Mouse (Mus musculus) mouse trophoblast stem cell (cell line): ENCODE results near the gene Peak1.

Experiments
- in situ Hi-C, 2 experiments: fragments of 300-500 bp; cut with MseI, MboI; formaldehyde crosslinking; loops; 2 replicates in 1 of 2; 3 replicates in 1 of 2; pipeline ENCODE4 v1.15.1; 2025

Peak1 gene

DNA sequence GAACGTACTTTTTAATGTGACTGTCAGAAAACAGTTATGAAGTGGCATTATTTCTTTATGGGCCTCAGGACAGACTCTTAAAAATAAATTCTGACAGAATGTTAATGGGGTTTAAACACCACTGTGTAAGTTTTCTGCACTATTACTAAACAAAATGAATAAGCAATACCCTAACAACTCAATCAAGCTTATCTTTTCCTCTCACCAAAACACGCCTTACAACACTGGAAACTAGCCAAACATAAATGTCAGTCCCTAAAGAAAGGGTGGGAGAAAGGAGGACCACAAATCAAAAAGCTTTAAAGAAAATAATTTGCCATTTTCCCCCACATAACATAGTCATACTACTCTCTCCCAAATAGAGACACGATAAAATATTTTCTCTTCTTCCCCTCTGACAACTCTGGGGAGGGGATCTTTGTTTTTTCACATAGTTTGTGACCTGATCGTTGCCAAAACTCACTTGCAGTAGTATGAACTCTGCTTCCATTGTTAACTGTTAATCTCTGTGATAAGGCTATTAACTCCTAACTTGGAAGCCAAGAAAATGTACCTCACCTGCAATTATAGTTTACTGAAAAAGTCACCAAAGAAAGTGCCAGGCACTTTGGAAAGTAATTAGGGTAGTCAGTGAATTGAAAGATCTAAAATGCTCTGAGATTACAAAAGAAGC is 1.8 kb downstream of the Peak1 start:
- in situ Hi-C loops, result no loop called here

DNA sequence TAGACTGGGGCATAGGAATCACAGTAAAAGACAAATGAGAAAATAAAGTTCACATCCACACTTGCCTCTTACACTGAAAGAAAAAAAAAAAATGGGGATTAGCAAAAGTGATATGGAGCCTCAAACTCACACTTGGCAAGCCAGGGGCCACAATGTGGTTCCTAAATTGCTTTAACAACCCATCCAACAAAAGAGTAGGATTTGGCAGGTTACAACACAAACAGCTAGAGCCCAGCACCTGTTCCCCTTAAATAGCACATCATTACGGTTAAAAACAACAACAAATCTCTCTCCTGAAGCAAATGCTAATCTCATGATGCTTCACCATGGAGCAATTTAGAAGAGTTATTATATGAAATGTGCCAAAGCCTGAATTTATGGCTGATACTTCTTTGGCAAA is 2.5 kb downstream of the Peak1 start:
- in situ Hi-C loops, result no loop called here

DNA sequence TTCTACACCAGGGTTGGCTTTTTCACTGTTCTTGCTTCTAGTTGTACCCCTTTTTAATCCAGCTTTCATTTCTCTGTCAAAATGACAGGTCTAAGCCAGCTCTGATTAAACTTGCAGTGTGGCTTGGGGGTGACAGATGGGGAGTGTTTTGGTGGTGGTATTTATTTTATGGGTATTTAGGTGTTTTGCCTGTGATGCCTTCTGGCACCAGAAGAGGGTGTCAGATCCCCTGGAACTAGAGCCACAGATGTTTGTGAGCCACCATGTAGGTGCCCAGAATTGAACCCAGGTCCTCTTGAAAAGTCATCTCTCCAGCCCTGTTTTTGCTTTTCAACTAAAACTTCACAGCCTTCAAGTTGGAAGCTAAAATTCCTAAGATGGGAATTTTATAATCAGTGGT is 3.5 kb downstream of the Peak1 start:
- in situ Hi-C loops, result no loop called here

DNA sequence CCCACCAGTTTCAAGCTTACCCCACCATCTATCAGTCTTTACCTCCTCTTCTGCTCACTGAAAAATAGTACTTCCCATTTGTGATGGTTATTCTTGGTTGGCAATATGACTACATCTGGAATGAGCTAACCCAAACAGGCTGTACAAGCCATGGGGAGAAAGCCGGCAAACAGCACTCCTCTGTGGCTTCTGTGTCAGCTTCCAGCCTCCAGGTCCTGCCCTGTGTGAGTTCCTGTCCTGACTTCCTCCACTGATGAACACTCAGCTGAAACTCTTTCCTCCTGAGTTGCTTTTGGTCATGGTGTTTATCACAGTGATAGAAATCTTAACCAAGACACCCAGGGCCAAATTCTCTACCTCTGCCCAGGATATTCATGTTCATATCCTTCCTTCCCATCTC is 5.2 kb downstream of the Peak1 start:
- in situ Hi-C loops, result no loop called here

DNA sequence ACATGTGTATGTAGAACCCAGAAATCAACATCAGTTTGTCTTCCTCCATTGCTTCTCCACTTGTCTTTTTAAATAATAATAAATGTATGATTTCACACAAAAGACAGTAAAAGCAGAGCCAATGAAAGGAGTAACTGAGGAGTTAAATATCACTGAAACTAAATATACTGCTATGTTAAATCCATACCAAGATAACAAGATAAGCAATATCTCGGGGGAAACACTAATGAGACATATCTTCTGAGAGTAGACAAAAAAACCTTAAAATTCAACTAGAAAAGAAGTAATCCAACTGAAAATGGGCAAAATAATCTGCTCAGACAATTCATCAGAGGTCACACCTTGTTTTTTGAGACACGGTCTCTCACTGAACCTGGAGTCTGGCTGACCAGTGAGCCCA is 7.9 kb downstream of the Peak1 start:
- in situ Hi-C loops, result no loop called here

DNA sequence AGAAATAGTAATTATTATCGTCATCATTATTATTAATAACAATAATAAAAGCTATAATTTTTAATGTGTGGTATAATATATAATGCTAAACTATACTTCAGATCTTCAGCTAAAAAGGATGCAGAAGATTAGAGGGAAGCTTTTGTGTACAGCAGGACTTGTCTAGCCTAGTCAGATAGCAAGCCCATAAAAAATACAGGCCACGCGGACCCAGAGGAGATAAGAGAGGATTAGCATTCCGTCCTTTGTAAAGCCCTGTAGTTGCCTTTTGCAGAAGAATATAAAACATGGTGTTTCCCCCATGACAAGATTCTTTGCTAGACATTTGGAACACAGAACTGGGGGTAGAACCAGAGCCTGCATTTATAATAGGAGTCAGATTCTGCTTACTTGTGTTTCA is 13.2 kb downstream of the Peak1 start:
- in situ Hi-C loops, result no loop called here

DNA sequence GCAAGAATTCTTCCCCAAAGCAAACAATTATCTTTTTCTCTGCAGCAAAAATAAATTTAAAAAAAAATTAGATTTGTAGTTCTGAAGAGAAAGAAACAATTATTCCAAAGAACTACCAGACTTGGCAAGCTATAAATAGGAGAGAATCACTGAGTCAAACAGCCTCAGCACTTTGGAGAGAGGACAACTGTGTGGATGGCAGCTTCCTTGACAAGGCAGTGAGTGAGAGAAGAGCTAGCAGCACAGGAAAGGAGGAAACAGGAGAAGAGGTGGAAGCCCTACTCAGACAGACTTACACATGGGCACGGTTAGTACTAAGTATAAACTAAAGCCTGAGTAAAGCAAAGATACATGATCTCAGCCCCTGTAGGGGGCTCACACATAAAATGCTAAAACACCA is 21.6 kb downstream of the Peak1 start:
- in situ Hi-C loops, result no loop called here

DNA sequence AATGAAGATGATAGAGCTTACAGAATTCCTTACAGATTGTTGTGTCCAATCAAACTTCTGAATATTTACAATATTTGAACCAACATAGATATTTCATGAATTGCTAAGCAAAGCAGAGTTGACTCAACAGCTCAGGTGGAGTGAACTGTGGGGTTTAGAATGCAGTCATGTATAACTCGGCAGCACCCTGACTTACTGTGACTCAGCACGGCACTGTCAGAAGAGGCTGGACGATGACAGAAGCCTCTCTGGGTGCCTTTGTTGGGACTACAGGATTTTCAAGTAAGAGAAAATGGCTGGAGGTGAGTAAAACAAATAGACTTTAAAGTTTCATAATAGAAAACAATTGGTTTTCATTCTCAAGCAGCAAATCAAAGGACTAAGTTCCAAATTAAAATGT is 25.0 kb downstream of the Peak1 start:
- in situ Hi-C loops, result no loop called here

DNA sequence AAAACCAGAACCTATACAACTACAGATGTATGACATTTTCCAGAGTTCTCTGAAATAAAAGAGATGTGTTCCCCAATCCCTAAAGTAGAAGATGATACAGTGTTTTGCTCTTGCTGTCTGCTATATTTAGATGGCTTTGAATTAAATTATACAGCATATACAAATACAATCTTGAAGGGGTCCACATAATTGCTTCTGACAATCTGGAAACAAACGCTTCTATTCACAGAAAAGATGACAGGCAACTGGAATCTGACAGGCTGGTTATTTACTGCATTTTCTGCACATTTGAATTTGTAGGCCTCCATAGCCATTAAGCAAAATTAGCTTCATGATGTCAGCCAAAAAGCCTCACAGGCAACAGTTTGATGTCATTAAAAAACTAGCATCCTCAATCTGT is 35.1 kb downstream of the Peak1 start:
- in situ Hi-C loops, result no loop called here

DNA sequence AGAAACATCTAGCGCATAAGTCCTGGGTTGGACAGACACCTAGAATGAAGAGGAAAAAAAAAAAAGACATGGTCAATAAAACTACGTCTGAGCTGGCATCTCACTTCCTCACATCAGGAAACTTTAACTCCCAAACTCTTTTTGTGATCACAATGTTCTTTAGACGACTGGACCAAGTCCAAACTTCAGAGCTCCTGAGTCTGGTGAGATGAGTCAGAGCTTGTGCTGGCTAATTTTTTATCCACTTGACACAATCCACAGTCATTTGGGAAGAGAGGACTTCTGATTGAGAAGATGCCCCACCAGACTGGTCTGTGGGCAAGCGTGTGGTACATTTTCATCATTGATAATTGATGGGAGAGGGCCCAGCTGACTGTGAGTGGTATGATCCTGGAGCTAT is 43.5 kb downstream of the Peak1 start:
- in situ Hi-C loops, result no loop called here

DNA sequence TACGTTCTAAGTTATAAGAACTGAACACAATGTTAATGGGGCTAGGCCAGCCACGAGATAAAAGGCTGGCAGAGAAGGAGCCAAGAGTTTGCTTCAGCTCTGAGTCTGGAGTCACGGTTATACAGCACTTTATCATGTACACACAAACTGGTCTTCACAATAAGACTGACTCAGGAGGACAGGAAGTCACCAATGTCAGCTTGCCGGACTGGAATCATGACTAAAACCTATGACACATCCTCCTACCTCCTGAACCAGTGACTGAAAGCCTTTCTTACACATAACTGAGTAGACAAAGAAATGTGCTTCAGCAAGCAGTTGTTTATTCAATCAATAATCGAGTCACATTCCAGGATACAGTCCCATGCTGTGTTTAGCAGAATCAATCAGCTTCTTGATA is 47.2 kb downstream of the Peak1 start:
- in situ Hi-C loops, result no loop called here

DNA sequence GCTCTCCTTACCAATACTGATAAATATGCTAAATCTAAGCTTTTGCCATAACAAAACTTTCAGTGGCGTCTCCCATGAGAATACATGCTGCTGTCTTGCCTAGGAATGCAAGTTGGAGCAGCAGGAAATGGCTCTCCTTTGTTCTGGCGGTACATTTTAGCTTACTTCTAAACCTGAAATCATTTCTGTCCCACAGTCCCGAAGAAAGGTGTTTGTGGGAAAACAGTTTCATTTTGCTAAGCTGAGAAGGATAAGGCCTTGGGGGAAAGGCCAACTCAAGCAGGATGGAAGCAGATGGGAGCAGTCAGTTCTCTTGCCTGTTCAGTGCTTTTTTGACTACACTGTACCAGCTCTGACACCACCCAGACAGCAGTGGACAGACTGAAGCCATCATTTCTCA is 49.1 kb downstream of the Peak1 start:
- in situ Hi-C loops, result no loop called here

DNA sequence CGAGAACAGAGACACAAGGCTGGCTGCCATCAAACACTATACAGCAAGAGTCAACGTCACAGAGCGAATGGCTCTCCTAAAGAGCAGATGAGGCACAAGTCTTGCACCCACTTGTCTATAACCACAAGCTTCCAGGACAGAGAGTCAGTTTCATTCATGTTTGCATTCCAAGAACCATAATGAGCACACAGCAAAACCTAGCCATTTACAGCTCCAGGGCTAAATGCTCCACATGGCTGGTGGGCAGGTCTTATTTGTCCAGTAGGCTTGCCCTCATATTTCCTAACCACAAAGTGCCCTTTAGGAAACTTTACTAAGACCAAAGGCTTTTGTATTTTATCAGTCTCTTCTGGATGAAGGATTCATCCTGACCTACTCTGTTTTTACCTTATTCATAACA is 54.6 kb downstream of the Peak1 start:
- in situ Hi-C loops, result no loop called here

DNA sequence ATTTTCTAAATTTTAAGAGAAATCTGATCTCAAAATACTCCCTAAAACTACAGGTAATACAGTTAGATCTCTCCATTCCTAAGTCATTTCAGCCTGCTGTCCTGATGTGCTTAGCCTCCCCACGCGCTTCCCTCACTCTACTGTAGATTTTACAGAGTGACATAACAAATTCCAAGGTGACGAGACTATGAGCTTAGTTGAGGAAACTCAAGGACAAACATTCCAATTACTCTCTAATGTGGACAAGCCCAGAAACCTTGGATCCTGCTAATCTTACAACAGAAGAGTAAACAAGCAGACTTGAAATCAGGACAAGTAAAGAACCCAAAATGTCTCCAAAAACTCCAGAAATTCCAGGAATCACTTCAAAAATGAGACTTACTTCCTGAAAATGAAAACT is 58.6 kb downstream of the Peak1 start:
- in situ Hi-C loops, result no loop called here

DNA sequence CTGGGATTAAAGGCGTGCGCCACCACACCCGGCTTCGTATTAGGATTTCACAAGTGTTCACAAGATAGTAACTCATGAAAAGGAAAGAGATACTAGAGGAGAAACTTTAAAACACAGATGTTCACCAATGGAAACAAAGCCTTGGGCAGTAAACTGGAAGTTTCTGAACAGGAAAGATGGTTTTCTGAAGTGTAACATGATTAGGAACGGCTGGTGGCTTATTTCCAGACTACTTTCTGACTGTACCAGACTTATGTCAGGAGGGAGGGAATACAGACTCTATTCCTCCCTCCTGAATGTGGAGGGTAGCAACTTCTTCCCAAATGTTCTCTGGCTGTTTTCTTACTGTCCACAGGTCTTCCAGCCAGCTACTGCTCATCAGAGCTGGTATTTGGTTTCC is 62.7 kb downstream of the Peak1 start:
- in situ Hi-C loops, result no loop called here

DNA sequence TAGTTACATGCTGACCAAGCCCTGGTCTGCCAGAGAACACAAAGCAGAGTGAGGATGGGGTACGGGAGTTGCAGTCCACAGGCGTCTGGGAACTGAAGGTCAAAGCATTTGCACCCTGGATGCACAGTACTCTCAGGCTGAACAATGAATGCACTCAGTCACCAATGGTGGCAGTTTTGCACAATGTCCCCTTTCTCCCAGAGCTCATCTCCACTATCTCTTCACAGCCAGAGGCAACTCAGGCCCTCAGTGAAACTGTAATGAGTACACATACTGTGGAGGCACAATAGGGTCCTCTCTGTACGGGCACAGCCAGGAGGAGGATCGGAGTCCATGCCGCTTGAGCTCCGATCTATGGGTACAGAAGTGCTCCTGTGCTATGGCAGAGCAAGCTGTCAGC is 71.5 kb downstream of the Peak1 start:
- in situ Hi-C loops, result no loop called here

DNA sequence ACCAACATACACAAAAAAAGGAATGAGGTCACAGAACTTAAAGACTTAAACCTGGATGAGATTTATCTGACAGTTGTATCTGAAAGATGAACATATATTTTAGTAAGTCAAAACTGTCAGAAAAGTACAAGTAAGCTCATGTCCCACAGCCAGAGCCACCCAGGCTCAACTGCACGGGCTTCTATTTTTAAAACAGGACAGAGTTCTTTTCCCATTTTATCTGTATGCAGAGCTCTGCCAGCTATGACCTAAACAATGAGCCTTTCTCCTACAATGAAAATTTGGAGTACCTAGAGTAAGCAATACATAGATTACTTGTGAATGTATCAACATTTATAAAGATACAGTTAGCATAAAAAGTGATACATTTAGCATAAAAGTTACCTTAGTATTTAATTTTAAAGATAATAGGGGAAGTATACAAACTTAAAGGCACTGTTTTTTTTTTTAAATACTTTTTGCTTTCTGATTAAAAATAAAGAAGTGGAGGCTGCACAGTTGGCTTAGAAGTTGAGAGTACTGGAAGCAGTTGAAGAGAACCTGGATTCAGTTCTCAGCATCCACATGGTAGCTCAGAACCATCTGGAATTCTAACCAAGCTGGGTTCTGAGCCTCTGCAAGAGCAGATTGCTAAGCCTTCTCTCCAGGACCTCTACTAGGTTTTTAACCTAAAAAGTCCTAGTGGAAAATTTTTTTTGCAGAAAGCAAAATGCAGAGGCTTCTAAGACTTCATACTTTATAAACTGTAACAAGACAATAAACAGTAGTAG is 78.3 kb downstream of the Peak1 start:
- in situ Hi-C loops, result no loop called here

DNA sequence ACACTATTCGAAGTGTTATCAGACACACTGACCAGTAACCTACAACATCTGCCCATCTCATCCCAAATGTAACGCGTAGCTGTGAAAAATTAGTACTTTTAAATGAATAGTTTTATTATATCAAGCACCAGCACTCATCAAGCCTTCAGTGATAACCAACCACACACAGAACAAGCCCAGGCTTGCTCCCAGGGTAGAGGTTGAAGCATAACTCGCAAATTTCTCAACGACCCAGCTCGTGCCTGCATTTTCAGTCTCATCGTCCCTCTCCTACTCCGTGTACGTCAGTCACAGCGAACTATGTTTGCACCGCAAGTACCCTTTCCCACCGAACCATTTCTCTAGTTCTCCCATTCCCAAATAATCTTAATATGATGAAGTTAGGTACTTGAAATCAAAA is 83.5 kb downstream of the Peak1 start:
- in situ Hi-C loops, result no loop called here

DNA sequence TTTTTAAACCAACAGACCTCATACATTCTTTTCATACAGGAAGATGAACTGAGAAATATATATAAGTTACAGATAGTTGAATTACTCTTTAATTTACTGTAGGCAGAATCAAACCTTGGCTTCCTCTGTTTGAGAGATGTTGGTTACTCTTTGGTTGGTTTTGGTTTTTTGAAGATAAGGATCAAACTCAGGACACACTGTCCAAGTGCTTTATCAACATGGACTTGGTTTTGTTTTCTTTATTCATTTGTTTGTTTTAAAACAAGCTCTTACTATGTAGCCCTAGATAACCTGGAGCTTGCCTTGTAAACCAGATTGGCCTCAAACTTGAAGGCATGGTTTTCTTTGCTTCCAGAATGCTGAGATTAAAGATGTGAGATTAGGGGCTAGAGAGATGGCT is 85.1 kb downstream of the Peak1 start:
- in situ Hi-C loops, result no loop called here

DNA sequence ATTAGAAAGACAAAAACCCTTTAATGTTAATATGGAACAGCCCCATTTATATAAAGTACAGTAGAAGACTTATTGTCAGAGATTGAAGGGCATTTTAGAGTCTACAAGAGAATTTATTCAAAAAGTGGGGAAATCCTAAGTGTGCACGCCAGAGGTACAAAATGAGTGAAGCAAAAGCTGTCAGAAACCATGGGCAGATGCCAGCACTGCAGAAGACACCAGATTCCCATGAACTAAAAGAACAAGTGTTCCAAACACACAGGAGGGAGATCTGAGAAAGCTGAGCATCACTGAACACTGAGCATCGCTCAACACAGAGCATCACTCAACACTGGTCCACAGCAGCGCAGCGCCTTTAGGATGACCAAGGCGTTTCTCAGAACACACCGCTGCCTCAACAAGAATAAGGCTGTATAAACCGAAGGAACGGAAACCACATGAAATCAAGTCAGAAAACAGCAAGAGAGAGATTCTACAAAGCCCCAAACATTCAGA is 91.3 kb downstream of the Peak1 start:
- in situ Hi-C loops, result no loop called here

DNA sequence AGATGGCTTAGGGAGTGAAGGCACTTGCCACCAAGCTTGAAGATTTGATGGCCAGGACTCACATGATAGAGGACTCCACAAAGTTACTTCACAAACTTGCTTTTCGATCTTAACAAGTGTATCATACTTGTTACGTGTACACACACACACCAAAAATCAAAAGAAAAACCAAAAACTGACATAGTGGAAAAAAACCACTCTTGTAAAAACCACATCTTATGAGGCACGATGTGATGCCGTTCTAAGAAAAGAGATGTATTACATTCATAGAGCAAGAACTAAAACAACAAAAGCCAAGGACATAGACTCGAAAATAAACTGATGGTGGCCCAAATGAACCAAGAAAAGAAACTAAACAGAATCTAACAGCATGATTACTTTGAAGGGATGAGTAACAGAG is 92.1 kb downstream of the Peak1 start:
- in situ Hi-C loops, result no loop called here

DNA sequence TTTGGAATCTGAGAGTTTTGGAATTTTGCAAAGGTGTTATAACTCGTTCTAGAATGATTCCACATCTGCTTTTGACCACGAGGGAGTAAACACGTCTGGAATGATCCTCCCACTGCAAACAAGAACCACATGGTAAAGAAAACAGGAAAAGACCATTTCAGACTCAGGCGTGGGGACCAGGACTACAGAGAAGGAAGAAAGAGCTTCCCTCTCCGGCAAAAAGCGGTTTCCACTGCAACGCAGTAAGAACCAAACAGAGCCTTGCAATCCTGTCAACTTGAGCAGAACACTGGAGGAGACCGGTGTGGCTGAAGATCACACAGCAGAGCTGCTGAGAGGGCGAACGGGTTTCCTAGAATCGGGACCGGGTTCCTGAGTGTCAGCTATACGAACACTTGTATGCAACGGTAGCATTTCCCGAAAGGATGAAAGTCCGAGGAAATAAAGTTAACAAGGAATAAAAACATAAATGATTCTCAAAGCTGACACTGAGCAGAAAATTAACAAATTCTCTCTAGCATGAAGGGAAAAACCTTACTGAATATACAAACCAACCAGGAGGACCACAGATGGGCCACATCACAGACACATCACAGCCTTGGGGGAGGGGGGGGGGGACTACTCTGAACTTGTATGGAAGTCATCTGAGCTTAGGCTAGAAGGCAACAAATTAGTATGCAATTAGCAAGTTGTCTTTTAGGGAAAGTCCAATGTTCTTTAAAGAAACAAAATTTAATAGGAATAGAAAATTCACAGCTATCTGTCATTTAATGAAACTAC is 93.1 kb downstream of the Peak1 start:
- in situ Hi-C loops, result no loop called here

DNA sequence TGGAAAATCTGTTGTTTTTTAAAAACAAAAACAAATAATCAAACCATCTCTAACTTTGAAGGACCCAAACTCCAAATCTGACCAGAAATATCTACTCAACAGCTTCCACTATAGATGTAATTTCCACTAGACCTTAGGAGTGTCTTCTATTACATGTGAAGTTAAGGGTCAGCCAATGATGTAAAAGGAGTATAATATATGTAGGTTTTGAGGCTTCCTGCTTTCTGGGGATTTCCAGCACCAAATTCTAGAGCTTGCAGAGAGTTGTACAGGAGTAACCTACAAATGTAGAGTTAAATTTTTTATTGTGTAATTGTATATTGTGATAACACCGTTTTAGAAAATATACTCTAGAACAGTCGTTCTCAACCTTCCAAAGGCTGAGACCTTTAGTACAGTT is 96.6 kb downstream of the Peak1 start:
- in situ Hi-C loops, result no loop called here
